Mouse (Mus musculus): ENCODE data around the gene Maco1.

DNA sequence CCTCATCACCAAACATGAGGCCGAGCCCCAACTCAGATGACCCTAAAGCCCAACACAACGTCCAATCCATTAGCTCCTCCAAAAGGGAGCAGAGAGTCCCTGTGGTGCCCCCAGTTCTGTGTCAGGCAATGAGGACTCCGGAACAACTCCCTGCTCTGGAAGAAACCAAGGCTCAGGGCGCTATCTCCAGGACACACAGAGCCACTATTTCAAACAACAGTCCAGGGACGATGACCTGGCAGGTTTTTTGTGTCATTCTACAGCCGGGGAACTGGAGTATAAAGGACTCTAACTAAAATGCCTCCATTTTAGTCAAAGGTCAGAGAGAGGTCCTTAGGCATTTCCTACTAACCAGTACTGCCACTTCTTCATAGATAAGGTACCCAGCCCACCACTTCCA is 92.9 kb downstream of the Maco1 start:
- TF ChIP-seq CTCF (IDR thresholded peaks at IDR 0.05; ENCODE audit: borderline replicate concordance, insufficient read depth, low read length) (no peak), POLR2A (IDR thresholded peaks at IDR 0.05; ENCODE audit: low read depth, low read length) (no peak)

Data from embryonic fibroblast, embryonic 13.5 days (primary cell).